Mouse (Mus musculus): ENCODE data around the gene Wbp1l. TPM values are rescaled to one million over a fixed set of nuclear protein-coding genes. Genes with fewer than 3 reads are reported as not detected.
A peak's percentile ranks its signal among the peaks of the same experiment; 100 is the strongest.

Wbp1l gene
- polyA plus RNA-seq, 1 experiment from 2014 or later = 31.2 TPM

GRCm38 (mm10) chr19:46644343-46644792 is 45.5 kb downstream of the Wbp1l start:
- peaks cover 31% of the 10 kb centered on the region for H3K4me1 ChIP-seq (replicated peaks; ENCODE audit: control insufficient read depth, insufficient read depth)
- H3K36me3 ChIP-seq (ENCODE audit: control insufficient read depth, insufficient read depth, low read length) = peaks cover 4% of the 10 kb centered on the region; the same call in 1 of the 2 replicates
- DNase-seq (ENCODE audit: low spot score) (no peak), ATAC-seq (ENCODE audit: low FRiP score, low TSS enrichment) (no peak)
- peak overlapping the region; percentile 78 for H3K27ac ChIP-seq (replicated peaks)
- no peak overlapping the region for H3K4me3 ChIP-seq (ENCODE audit: low read depth, low read length)
- no peaks in the 10 kb centered on the region for H3K9me3 ChIP-seq (ENCODE audit: control insufficient read depth, low read length)
- WGBS = 75% methylated on average over 10 of the region's 10 CpGs
- no peak overlapping the region for H3K4me2 ChIP-seq (replicated peaks; ENCODE audit: low read depth)
- no peaks in the 10 kb centered on the region for H3K27me3 ChIP-seq (ENCODE audit: control insufficient read depth, insufficient read depth, low read length)
- H3K9ac ChIP-seq (ENCODE audit: low read length) = peak overlapping the region; percentile 27; the same call in 1 of the 2 replicates
- TF ChIP-seq CTCF (IDR thresholded peaks at IDR 0.05; ENCODE audit: low read depth) = no peak
- TF ChIP-seq EP300 (optimal IDR thresholded peaks at IDR 0.05) = no peak

GRCm38 (mm10) chr19:46644793-46645602 is 46.1 kb downstream of the Wbp1l start:
- ATAC-seq (ENCODE audit: low FRiP score, low TSS enrichment) (peak; percentile 44), DNase-seq (ENCODE audit: low spot score) (peak; percentile 59)
- peaks cover 4% of the 10 kb centered on the region; the same call in 1 of the 2 replicates for H3K36me3 ChIP-seq (ENCODE audit: control insufficient read depth, insufficient read depth, low read length)
- H3K4me2 ChIP-seq (replicated peaks; ENCODE audit: low read depth) = no peak overlapping the region
- 21% methylated on average over 12 of the region's 12 CpGs for WGBS
- H3K4me3 ChIP-seq (ENCODE audit: low read depth, low read length) = no peak overlapping the region
- H3K9me3 ChIP-seq (ENCODE audit: control insufficient read depth, low read length) = no peaks in the 10 kb centered on the region
- H3K27me3 ChIP-seq (ENCODE audit: control insufficient read depth, insufficient read depth, low read length) = no peaks in the 10 kb centered on the region
- TF ChIP-seq CTCF (IDR thresholded peaks at IDR 0.05; ENCODE audit: low read depth) (peak; percentile 29), EP300 (optimal IDR thresholded peaks at IDR 0.05) (no peak)
- H3K9ac ChIP-seq (ENCODE audit: low read length) = no peak overlapping the region
- H3K4me1 ChIP-seq (replicated peaks; ENCODE audit: control insufficient read depth, insufficient read depth) = peaks cover 31% of the 10 kb centered on the region
- H3K27ac ChIP-seq (replicated peaks) = peak overlapping the region; percentile 78

- no peaks in the 10 kb centered on the region for H3K27me3 ChIP-seq (ENCODE audit: control insufficient read depth, insufficient read depth, low read length)
- DNase-seq (ENCODE audit: low spot score) (no peak), ATAC-seq (ENCODE audit: low FRiP score, low TSS enrichment) (no peak)
- 79% methylated on average over 12 of the region's 12 CpGs for WGBS
- no peak overlapping the region for H3K27ac ChIP-seq (replicated peaks)
- no peak overlapping the region for H3K4me2 ChIP-seq (replicated peaks; ENCODE audit: low read depth)
- H3K36me3 ChIP-seq (ENCODE audit: control insufficient read depth, insufficient read depth, low read length) = peaks cover 4% of the 10 kb centered on the region; the same call in 1 of the 2 replicates
- no peak for TF ChIP-seq EP300 (optimal IDR thresholded peaks at IDR 0.05)
- no peak for TF ChIP-seq CTCF (IDR thresholded peaks at IDR 0.05; ENCODE audit: low read depth)
- no peak overlapping the region for H3K4me3 ChIP-seq (ENCODE audit: low read depth, low read length)
- H3K4me1 ChIP-seq (replicated peaks; ENCODE audit: control insufficient read depth, insufficient read depth) = peaks cover 26% of the 10 kb centered on the region
- no peaks in the 10 kb centered on the region for H3K9me3 ChIP-seq (ENCODE audit: control insufficient read depth, low read length)
- no peak overlapping the region for H3K9ac ChIP-seq (ENCODE audit: low read length)
Measured at GRCm38 (mm10) chr19:46646041-46646481, 47.2 kb downstream of the Wbp1l start.

- Histone ChIP-seq H3K4me2 (replicated peaks; ENCODE audit: low read depth) (no peak overlapping the region), H3K9ac (ENCODE audit: low read length) (no peak overlapping the region), H3K9me3 (ENCODE audit: control insufficient read depth, low read length) (no peaks in the 10 kb centered on the region), H3K4me3 (ENCODE audit: low read depth, low read length) (no peak overlapping the region), H3K4me1 (replicated peaks; ENCODE audit: control insufficient read depth, insufficient read depth) (peaks cover 18% of the 10 kb centered on the region), H3K36me3 (ENCODE audit: control insufficient read depth, insufficient read depth, low read length) (peaks cover 5% of the 10 kb centered on the region; the same call in 1 of the 2 replicates), H3K27me3 (ENCODE audit: control insufficient read depth, insufficient read depth, low read length) (no peaks in the 10 kb centered on the region), H3K27ac (replicated peaks) (no peak overlapping the region)
- 45% methylated on average over 3 of the region's 3 CpGs for WGBS
- DNase-seq (ENCODE audit: low spot score) (no peak), ATAC-seq (ENCODE audit: low FRiP score, low TSS enrichment) (no peak)
- TF ChIP-seq EP300 (optimal IDR thresholded peaks at IDR 0.05) (no peak), CTCF (IDR thresholded peaks at IDR 0.05; ENCODE audit: low read depth) (no peak)
Measured at GRCm38 (mm10) chr19:46647254-46647653, 48.4 kb downstream of the Wbp1l start.

GRCm38 (mm10) chr19:46647850-46648249 is 49.0 kb downstream of the Wbp1l start:
- peaks cover 17% of the 10 kb centered on the region for H3K4me1 ChIP-seq (replicated peaks; ENCODE audit: control insufficient read depth, insufficient read depth)
- WGBS = 78% methylated on average over 8 of the region's 8 CpGs

GRCm38 (mm10) chr19:46648565-46648964 is 49.7 kb downstream of the Wbp1l start:
- Histone ChIP-seq H3K27me3 (ENCODE audit: control insufficient read depth, insufficient read depth, low read length) (no peaks in the 10 kb centered on the region), H3K36me3 (ENCODE audit: control insufficient read depth, insufficient read depth, low read length) (peaks cover 7% of the 10 kb centered on the region; the same call in 1 of the 2 replicates), H3K4me1 (replicated peaks; ENCODE audit: control insufficient read depth, insufficient read depth) (peaks cover 10% of the 10 kb centered on the region), H3K4me3 (ENCODE audit: low read depth, low read length) (no peak overlapping the region), H3K4me2 (replicated peaks; ENCODE audit: low read depth) (no peak overlapping the region), H3K27ac (replicated peaks) (no peak overlapping the region), H3K9ac (ENCODE audit: low read length) (no peak overlapping the region), H3K9me3 (ENCODE audit: control insufficient read depth, low read length) (no peaks in the 10 kb centered on the region)
- TF ChIP-seq CTCF (IDR thresholded peaks at IDR 0.05; ENCODE audit: low read depth) = no peak
- WGBS = 93% methylated on average over 14 of the region's 14 CpGs
- DNase-seq (ENCODE audit: low spot score) = no peak
- no peak for ATAC-seq (ENCODE audit: low FRiP score, low TSS enrichment)

More at GRCm38 (mm10) chr19:46647850-46648249, 49.0 kb downstream of the Wbp1l start:
- Histone ChIP-seq H3K9me3 (ENCODE audit: control insufficient read depth, low read length) (no peaks in the 10 kb centered on the region), H3K36me3 (ENCODE audit: control insufficient read depth, insufficient read depth, low read length) (peaks cover 7% of the 10 kb centered on the region; the same call in 1 of the 2 replicates), H3K27me3 (ENCODE audit: control insufficient read depth, insufficient read depth, low read length) (no peaks in the 10 kb centered on the region), H3K9ac (ENCODE audit: low read length) (no peak overlapping the region), H3K4me2 (replicated peaks; ENCODE audit: low read depth) (no peak overlapping the region), H3K27ac (replicated peaks) (no peak overlapping the region), H3K4me3 (ENCODE audit: low read depth, low read length) (no peak overlapping the region)
- DNase-seq (ENCODE audit: low spot score) = no peak
- TF ChIP-seq EP300 (optimal IDR thresholded peaks at IDR 0.05) (no peak), CTCF (IDR thresholded peaks at IDR 0.05; ENCODE audit: low read depth) (peak; percentile 65)
- ATAC-seq (ENCODE audit: low FRiP score, low TSS enrichment) = no peak
